Mouse (Mus musculus) G1E (cell line): ENCODE measurements at regions not wholly inside any gene's neighbourhood (a gene's known extent, or its start where the extent isn't known, plus 50 kb on each side); places are given as distances from the start of the nearest gene placed in this dataset.

Experiments used
- CTCF ChIP-seq: IDR thresholded peaks from 2 replicates; pipeline ENCODE4 v1.5.1; 2012; ENCODE audit warnings: low read depth, low read length, inconsistent platforms, mixed read lengths
- GATA1 ChIP-seq: IDR thresholded peaks from 2 replicates; pipeline ENCODE4 v1.6.1; 2012; ENCODE audit warnings: borderline replicate concordance, low read length, inconsistent platforms, mixed read lengths
- POLR2AphosphoS5 ChIP-seq: IDR thresholded peaks from 2 replicates; pipeline ENCODE4 v1.6.1; 2012; ENCODE audit warnings: low read depth, low read length, inconsistent platforms; ENCODE audit not compliant: insufficient replicate concordance

GRCm38 (mm10) chr10:117553211-117554186 is 75.8 kb upstream of the Cpm start:
- TF ChIP-seq CTCF (no peak), GATA1 (no peak), POLR2AphosphoS5 (no peak)
